Mouse (Mus musculus) spleen, adult 2 months (tissue): Measurements from ENCODE around the gene Zfp518a. TPM values are rescaled to one million over a fixed set of nuclear protein-coding genes. Genes with fewer than 3 reads are reported as not detected.

Source experiments
- DNase-seq, 2 experiments: peaks; one replicate each; pipeline versions ENCODE4 v3.0.0 to v3.0.0-alpha.2; 2012 to 2021; ENCODE audit warnings: low spot score in 2 of 2, low read depth in 1 of 2
- H3K27ac ChIP-seq: fragments of 200-500 bp; 2 replicates; pipeline ENCODE4 v1.5.1; 2012; ENCODE audit warnings: low read length, inconsistent platforms; ENCODE audit not compliant: insufficient read depth
- H3K27me3 ChIP-seq: fragments of 200-500 bp; 2 replicates; pipeline ENCODE4 v1.6.1; 2012; ENCODE audit warnings: mild to moderate bottlenecking, moderate library complexity, low read length, inconsistent platforms; ENCODE audit not compliant: control insufficient read depth, insufficient read depth
- H3K36me3 ChIP-seq: fragments of 200-500 bp; 2 replicates; pipeline ENCODE4 v1.6.1; 2012; ENCODE audit warnings: mild to moderate bottlenecking, low read length, inconsistent platforms; ENCODE audit not compliant: control insufficient read depth, insufficient read depth
- H3K4me1 ChIP-seq: fragments of 200-500 bp; 2 replicates; pipeline ENCODE4 v1.6.1; 2011; ENCODE audit warnings: inconsistent platforms; ENCODE audit not compliant: control insufficient read depth, insufficient read depth, insufficient read length
- H3K4me3 ChIP-seq: fragments of 200-500 bp; 2 replicates; pipeline ENCODE4 v1.5.1; 2011; ENCODE audit warnings: mild to moderate bottlenecking, inconsistent platforms; ENCODE audit not compliant: insufficient read depth, insufficient read length; ENCODE audit errors: extremely low read depth
- CTCF ChIP-seq: fragments of 200-500 bp; IDR thresholded peaks from 2 replicates; pipeline ENCODE4 v1.5.1; 2011; ENCODE audit warnings: mild to moderate bottlenecking, inconsistent platforms; ENCODE audit not compliant: insufficient read depth, insufficient read length, insufficient replicate concordance; ENCODE audit errors: extremely low read depth
- POLR2A ChIP-seq: fragments of 200-500 bp; IDR thresholded peaks from 2 replicates; pipeline ENCODE4 v1.6.1; 2011; ENCODE audit warnings: low read depth, low read length, inconsistent platforms
- WGBS: fragments of 180-500 bp; shearing (Covaris S2); methylation state at CpG from one replicate; pipeline ENCODE4 v1.1.7; 2018; 5-methylcytosine and 5-hydroxymethylcytosine counted together
- polyA plus RNA-seq: library from polyadenylated mRNA; depleted of rRNA; stranded (reverse); fragments of >200 nt; gene quantifications from 2 replicates; pipeline ENCODE4 v1.2.3, GENCODE M21; 2012

Zfp518a gene
- polyA plus RNA-seq, 1 experiment, result 0.69 TPM

- no peaks in the 10 kb centered on the region for H3K27me3 ChIP-seq
- TF ChIP-seq POLR2A (no peak), CTCF (no peak)
- H3K4me3 ChIP-seq, result no peak overlapping the region
- H3K4me1 ChIP-seq, result no peaks in the 10 kb centered on the region
- peaks cover 39% of the 10 kb centered on the region for H3K36me3 ChIP-seq
- H3K27ac ChIP-seq, result no peak overlapping the region
- 53% methylated on average over 5 of the region's 5 CpGs for WGBS
- no peak for DNase-seq
Measured at GRCm38 (mm10) chr19:40936038-40936437, 41.5 kb downstream of the Zfp518a start.

- DNase-seq, result no peak
- no peaks in the 10 kb centered on the region for H3K4me1 ChIP-seq
- peaks cover 37% of the 10 kb centered on the region for H3K36me3 ChIP-seq
- H3K27me3 ChIP-seq, result no peaks in the 10 kb centered on the region
- no peak overlapping the region for H3K27ac ChIP-seq
- H3K4me3 ChIP-seq, result no peak overlapping the region
- 87% methylated on average over 7 of the region's 7 CpGs for WGBS
- TF ChIP-seq POLR2A (no peak), CTCF (no peak)
Measured at GRCm38 (mm10) chr19:40943552-40943951, 49.0 kb downstream of the Zfp518a start.

- TF ChIP-seq POLR2A (no peak), CTCF (no peak)
- 80% methylated on average over 4 of the region's 4 CpGs for WGBS
- no peak overlapping the region for H3K27ac ChIP-seq
- no peak overlapping the region for H3K4me3 ChIP-seq
- H3K27me3 ChIP-seq, result no peaks in the 10 kb centered on the region
- no peaks in the 10 kb centered on the region for H3K4me1 ChIP-seq
- H3K36me3 ChIP-seq, result peaks cover 25% of the 10 kb centered on the region
- no peak for DNase-seq
Measured at GRCm38 (mm10) chr19:40946937-40947577, 52.6 kb downstream of the Zfp518a start.

- 71% methylated on average over 1 of the region's 1 CpGs for WGBS
- DNase-seq, result no peak
- H3K4me1 ChIP-seq, result peaks cover 8% of the 10 kb centered on the region; the same call in 1 of the 2 replicates
- H3K27ac ChIP-seq, result no peak overlapping the region
- H3K36me3 ChIP-seq, result peaks cover 29% of the 10 kb centered on the region
- no peak for TF ChIP-seq CTCF
- TF ChIP-seq POLR2A, result no peak
- no peak overlapping the region for H3K4me3 ChIP-seq
- H3K27me3 ChIP-seq, result no peaks in the 10 kb centered on the region
Measured at GRCm38 (mm10) chr19:40958981-40959380, 64.5 kb downstream of the Zfp518a start.

- DNase-seq, result peak; percentile 85 to 87
Measured at GRCm38 (mm10) chr19:40962988-40963387, 68.5 kb downstream of the Zfp518a start.

GRCm38 (mm10) chr19:40964367-40964891, 69.9 kb downstream of the Zfp518a start:
- H3K27ac ChIP-seq, result peak overlapping the region; percentile 68
- H3K4me1 ChIP-seq, result peaks cover 26% of the 10 kb centered on the region; the same call in 1 of the 2 replicates
- H3K36me3 ChIP-seq, result peaks cover 18% of the 10 kb centered on the region
- WGBS, result 82% methylated on average over 3 of the region's 3 CpGs
- no peak for TF ChIP-seq POLR2A
- no peak for TF ChIP-seq CTCF
- H3K27me3 ChIP-seq, result no peaks in the 10 kb centered on the region
- no peak for DNase-seq
- no peak overlapping the region for H3K4me3 ChIP-seq

More at GRCm38 (mm10) chr19:40962988-40963387, 68.5 kb downstream of the Zfp518a start:
- Histone ChIP-seq H3K4me1 (peaks cover 25% of the 10 kb centered on the region; the same call in 1 of the 2 replicates), H3K36me3 (peaks cover 23% of the 10 kb centered on the region), H3K27me3 (no peaks in the 10 kb centered on the region), H3K27ac (peak overlapping the region; percentile 68), H3K4me3 (no peak overlapping the region)
- WGBS, result 6% methylated on average over 12 of the region's 12 CpGs
- TF ChIP-seq POLR2A (no peak), CTCF (peak; percentile 86)
